Comparison of ENCODE assay signal across 7 mouse cellular contexts in the genomic region with DNA sequence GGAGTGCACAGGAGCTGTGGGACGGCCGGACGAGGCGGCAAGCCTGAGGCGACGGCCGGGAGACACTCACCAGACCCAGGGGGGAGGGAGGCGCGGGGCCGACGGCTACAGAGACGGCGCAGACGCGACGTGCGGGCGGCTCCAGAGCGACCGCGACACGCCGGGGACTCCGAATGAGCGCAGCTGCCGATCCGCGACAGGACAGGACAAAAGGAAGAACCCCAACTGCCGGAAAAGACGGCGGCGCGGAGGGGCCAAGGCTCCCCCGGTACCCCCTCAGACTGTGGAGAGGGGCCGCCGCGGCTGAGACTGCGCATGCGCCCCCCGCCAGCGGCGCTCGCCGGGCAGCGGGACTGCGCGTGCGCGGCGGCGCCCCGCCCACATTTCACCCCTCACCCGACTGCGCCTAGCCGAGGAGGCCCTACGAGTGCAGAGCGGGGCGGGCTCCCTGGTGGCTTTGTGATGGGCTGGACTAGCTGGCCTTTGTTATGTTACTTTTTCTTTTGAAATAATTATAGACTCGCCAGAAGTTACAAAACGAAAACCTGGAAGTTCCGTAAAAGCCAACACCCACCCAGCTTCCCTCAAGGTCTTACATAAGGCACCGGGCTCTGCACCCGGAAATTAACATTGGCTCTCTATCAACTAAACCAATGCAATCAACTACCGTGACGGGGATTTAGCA. TPM values are rescaled to one million over a fixed set of nuclear protein-coding genes. Genes with fewer than 3 reads are reported as not detected.
DNase-seq lines count a peak whose midpoint lies in the region; ATAC-seq and TF ChIP-seq lines count a peak whose summit lies in the region.

A gene (minus strand): TSS at position 355 of the 685 bp plus-strand sequence.

- TF ChIP-seq POLR2A in kidney, adult 2 months (IDR thresholded peaks at IDR 0.05; ENCODE audit: low read depth, low read length) = peak; percentile 47
- peak; percentile 25 for TF ChIP-seq POLR2A in spleen, adult 2 months (IDR thresholded peaks at IDR 0.05; ENCODE audit: low read depth, low read length)

- ATAC-seq in embryonic facial prominence, embryonic 12.5 days (ENCODE audit: insufficient number of reproducible peaks, insufficient read depth, low FRiP score, low TSS enrichment) = peak; percentile 88
- ATAC-seq in limb, embryonic 12.5 days (ENCODE audit: insufficient number of reproducible peaks, insufficient read depth, low FRiP score, low TSS enrichment, low read depth) = peak; percentile 90
- peak; percentile 92 for ATAC-seq in midbrain, embryonic 15.5 days (replicated peaks)

- H3K4me1 ChIP-seq in embryonic facial prominence, embryonic 12.5 days = peaks cover 14% of the 10 kb centered on the region; the same call in 1 of the 2 replicates
- peaks cover 17% of the 10 kb centered on the region; the same call in 1 of the 2 replicates for H3K4me1 ChIP-seq in kidney, adult 2 months (ENCODE audit: control insufficient read depth, insufficient read depth, low read length)
- H3K4me1 ChIP-seq in limb, embryonic 12.5 days (replicated peaks) = peaks cover 15% of the 10 kb centered on the region
- peaks cover 28% of the 10 kb centered on the region for H3K4me1 ChIP-seq in midbrain, embryonic 15.5 days
- H3K4me1 ChIP-seq in spleen, adult 2 months (ENCODE audit: control insufficient read depth, insufficient read depth, insufficient read length) = peaks cover 13% of the 10 kb centered on the region

- H3K4me3 ChIP-seq in embryonic facial prominence, embryonic 12.5 days = peak within 1 kb of the TSS; percentile 100
- H3K4me3 ChIP-seq in kidney, adult 2 months (ENCODE audit: insufficient read depth, low read depth, low read length) = peak within 1 kb of the TSS; percentile 100
- peak within 1 kb of the TSS; percentile 97 for H3K4me3 ChIP-seq in limb, embryonic 12.5 days (replicated peaks)
- peak within 1 kb of the TSS; percentile 99 for H3K4me3 ChIP-seq in midbrain, embryonic 15.5 days
- H3K4me3 ChIP-seq in spleen, adult 2 months (ENCODE audit: extremely low read depth, insufficient read depth, insufficient read length) = peak within 1 kb of the TSS; percentile 76

- peak within 1 kb of the TSS; percentile 97 for H3K9ac ChIP-seq in embryonic facial prominence, embryonic 12.5 days
- peak within 1 kb of the TSS; percentile 95 for H3K9ac ChIP-seq in limb, embryonic 12.5 days (replicated peaks)
- peak within 1 kb of the TSS; percentile 97 for H3K9ac ChIP-seq in midbrain, embryonic 15.5 days

- peak; percentile 95 for DNase-seq in adrenal gland, postnatal 25 days
- peak; percentile 100 for DNase-seq in heart, adult 11 months
- DNase-seq in kidney, adult 2 months = peak; percentile 94
- peak; percentile 71 to 90 for DNase-seq in spleen, adult 2 months (ENCODE audit: low read depth in 1 of 2, low spot score in 2 of 2)

- H3K27ac ChIP-seq in embryonic facial prominence, embryonic 12.5 days = peak within 1 kb of the TSS; percentile 92
- peak within 1 kb of the TSS; percentile 96 for H3K27ac ChIP-seq in kidney, adult 2 months (ENCODE audit: insufficient read depth, low read depth, low read length)
- H3K27ac ChIP-seq in limb, embryonic 12.5 days = peak within 1 kb of the TSS; percentile 86
- peak within 1 kb of the TSS; percentile 95 for H3K27ac ChIP-seq in midbrain, embryonic 15.5 days
- H3K27ac ChIP-seq in spleen, adult 2 months (ENCODE audit: insufficient read depth, low read length) = peak within 1 kb of the TSS; percentile 92

- H3K27me3 ChIP-seq in embryonic facial prominence, embryonic 12.5 days = no peaks in the 10 kb centered on the region
- H3K27me3 ChIP-seq in kidney, adult 2 months (replicated peaks; ENCODE audit: control insufficient read depth, insufficient read depth, low read length) = no peaks in the 10 kb centered on the region
- H3K27me3 ChIP-seq in limb, embryonic 12.5 days = no peaks in the 10 kb centered on the region
- H3K27me3 ChIP-seq in midbrain, embryonic 15.5 days (replicated peaks) = no peaks in the 10 kb centered on the region
- H3K27me3 ChIP-seq in spleen, adult 2 months (ENCODE audit: control insufficient read depth, insufficient read depth, low read length) = no peaks in the 10 kb centered on the region

- H3K36me3 ChIP-seq in embryonic facial prominence, embryonic 12.5 days = no peaks in the 10 kb centered on the region
- no peaks in the 10 kb centered on the region for H3K36me3 ChIP-seq in kidney, adult 2 months (ENCODE audit: control insufficient read depth, insufficient read depth, low read length)
- peaks cover 8% of the 10 kb centered on the region; the same call in 1 of the 2 replicates for H3K36me3 ChIP-seq in limb, embryonic 12.5 days
- no peaks in the 10 kb centered on the region for H3K36me3 ChIP-seq in midbrain, embryonic 15.5 days (replicated peaks)
- H3K36me3 ChIP-seq in spleen, adult 2 months (ENCODE audit: control insufficient read depth, insufficient read depth, low read length) = no peaks in the 10 kb centered on the region

- under 1% methylated on average over 65 of the region's 65 CpGs for WGBS in embryonic facial prominence, embryonic 12.5 days
- WGBS in kidney, adult 2 months = under 1% methylated on average over 65 of the region's 65 CpGs
- 1% methylated on average over 48 of the region's 65 CpGs for WGBS in limb, embryonic 12.5 days
- WGBS in midbrain, embryonic 15.5 days = under 1% methylated on average over 59 of the region's 65 CpGs
- WGBS in spleen, adult 2 months = under 1% methylated on average over 65 of the region's 65 CpGs

- H3K9me3 ChIP-seq in embryonic facial prominence, embryonic 12.5 days = no peaks in the 10 kb centered on the region
- no peaks in the 10 kb centered on the region for H3K9me3 ChIP-seq in limb, embryonic 12.5 days
- no peaks in the 10 kb centered on the region for H3K9me3 ChIP-seq in midbrain, embryonic 15.5 days

- peak within 1 kb of the TSS; percentile 76 for H3K4me2 ChIP-seq in embryonic facial prominence, embryonic 12.5 days (replicated peaks)
- peak within 1 kb of the TSS; percentile 83 for H3K4me2 ChIP-seq in limb, embryonic 12.5 days
- H3K4me2 ChIP-seq in midbrain, embryonic 15.5 days = peak within 1 kb of the TSS; percentile 69

- no peak for TF ChIP-seq CTCF in kidney, adult 2 months (conservative IDR thresholded peaks at IDR 0.05; ENCODE audit: insufficient read depth, insufficient read length, low read depth, low read length)
- TF ChIP-seq CTCF in spleen, adult 2 months (IDR thresholded peaks at IDR 0.05; ENCODE audit: extremely low read depth, insufficient read depth, insufficient read length, insufficient replicate concordance) = no peak

RNA-seq across cellular contexts. Expression of the gene that starts here (rescaled TPM):
- 79.5 TPM in 2 replicates for total RNA-seq in adrenal gland, postnatal 25 days (2021)
- 136 and 137 TPM in 2 replicates for polyA plus RNA-seq in embryonic facial prominence, embryonic 12.5 days (2016; fragmentation: Nextera tagmentation; extraction: Ambion mirVana)
- 61.7 and 66.8 TPM in 2 replicates for polyA plus RNA-seq in kidney, adult 2 months (2012; rRNA removed)
- polyA plus RNA-seq in limb, embryonic 12.5 days (2016; fragmentation: Nextera tagmentation; extraction: Ambion mirVana) = 135 and 149 TPM in 2 replicates
- polyA plus RNA-seq in midbrain, embryonic 15.5 days (2015; fragmentation: Nextera tagmentation; extraction: Ambion mirVana) = 99.7 and 105 TPM in 2 replicates
- 119 and 149 TPM in 2 replicates for polyA plus RNA-seq in spleen, adult 2 months (2012; rRNA removed)

Comparison
In these comparisons a context has a peak if more than half of its experiments do, and no peak if none do; other contexts are left out.
1. Peak in every context shown above with its lines: DNase-seq, ATAC-seq, H3K4me3 ChIP-seq and H3K27ac ChIP-seq.